Mouse (Mus musculus): ENCODE measurements around the gene Megf8. TPM values are rescaled to one million over a fixed set of nuclear protein-coding genes. Genes with fewer than 3 reads are reported as not detected.

Gene Megf8
- polyA plus RNA-seq (2015; fragmentation: Nextera tagmentation; extraction: Ambion mirVana) = 22.3 and 23.3 TPM in 2 replicates

GRCm38 (mm10) chr7:25316532-25317445 lies at the start of gene Megf8:
TSS of gene Megf8 (plus strand) at chr7:25317164.
- H3K9me3 ChIP-seq = no peaks in the 10 kb centered on the region
- H3K4me3 ChIP-seq = peak within 1 kb of the TSS; percentile 73
- H3K4me1 ChIP-seq = peaks cover 41% of the 10 kb centered on the region
- under 1% methylated on average over 52 of the region's 52 CpGs for WGBS
- peak within 1 kb of the TSS; percentile 88 for H3K27ac ChIP-seq (replicated peaks)
- H3K4me2 ChIP-seq (replicated peaks) = peak within 1 kb of the TSS; percentile 91
- ATAC-seq (replicated peaks) = peak; percentile 98
- no peaks in the 10 kb centered on the region for H3K36me3 ChIP-seq
- peaks cover 33% of the 10 kb centered on the region for H3K27me3 ChIP-seq
- peak within 1 kb of the TSS; percentile 79 for H3K9ac ChIP-seq (replicated peaks)

- WGBS = under 1% methylated on average over 29 of the region's 29 CpGs
- no peaks in the 10 kb centered on the region for H3K27me3 ChIP-seq
- H3K4me2 ChIP-seq (replicated peaks) = peak within 1 kb of the TSS; percentile 68
- peak; percentile 87 for ATAC-seq (replicated peaks)
- no peaks in the 10 kb centered on the region for H3K9me3 ChIP-seq
- peak within 1 kb of the TSS; percentile 65 for H3K4me3 ChIP-seq
- peaks cover 23% of the 10 kb centered on the region for H3K4me1 ChIP-seq
- peak within 1 kb of the TSS; percentile 92 for H3K27ac ChIP-seq (replicated peaks)
- H3K36me3 ChIP-seq = peaks cover 8% of the 10 kb centered on the region; the same call in 1 of the 2 replicates
- peak within 1 kb of the TSS; percentile 69 for H3K9ac ChIP-seq (replicated peaks)
Observed at GRCm38 (mm10) chr7:25267301-25267750, 49.6 kb upstream of the Megf8 start, which contains the start of gene Cic. TSS of gene Cic (plus strand) at chr7:25267704.

DNA sequence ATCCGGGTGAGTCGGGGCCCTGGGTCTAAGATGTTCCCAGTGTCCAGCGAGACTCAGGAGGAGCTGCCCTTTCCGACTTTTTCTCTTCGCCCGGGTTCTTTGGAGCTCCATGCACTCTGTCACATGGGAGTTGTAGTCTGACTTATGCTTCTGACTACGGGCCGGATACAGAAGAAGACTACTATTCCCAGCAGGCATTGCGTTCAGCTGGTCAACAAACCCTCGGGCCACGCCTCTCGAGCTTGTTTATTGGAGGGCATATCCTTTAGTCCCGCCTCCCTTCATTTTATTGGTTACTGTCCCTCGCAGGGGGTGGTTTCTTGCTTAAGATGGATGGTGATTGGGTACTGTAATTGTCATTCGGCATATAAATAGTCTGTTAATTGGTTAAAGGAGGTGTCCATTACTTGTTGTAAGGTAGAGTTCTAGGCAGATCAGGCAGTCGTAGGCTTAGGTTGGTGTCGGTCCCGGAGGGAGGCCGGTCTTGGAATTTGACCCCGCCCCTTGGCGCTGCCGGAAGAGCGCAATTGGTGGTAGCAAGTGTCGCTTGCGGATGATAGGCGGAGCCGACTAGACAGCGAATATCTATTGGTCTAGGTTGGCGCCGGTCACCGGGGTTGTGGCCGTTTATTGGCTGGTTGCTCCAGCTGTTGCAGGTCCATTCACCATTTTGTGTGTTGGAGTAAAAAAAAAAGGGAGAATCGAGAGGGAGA lies 49.1 kb upstream of the Megf8 start:
- Histone ChIP-seq H3K4me2 (replicated peaks) (peak overlapping the region; percentile 68), H3K9ac (replicated peaks) (peak overlapping the region; percentile 69), H3K27ac (replicated peaks) (peak overlapping the region; percentile 92), H3K27me3 (no peaks in the 10 kb centered on the region), H3K4me3 (peak overlapping the region; percentile 65), H3K36me3 (peaks cover 14% of the 10 kb centered on the region), H3K9me3 (no peaks in the 10 kb centered on the region), H3K4me1 (peaks cover 23% of the 10 kb centered on the region)
- under 1% methylated on average over 33 of the region's 33 CpGs for WGBS
- ATAC-seq (replicated peaks) = peak; percentile 97

DNA sequence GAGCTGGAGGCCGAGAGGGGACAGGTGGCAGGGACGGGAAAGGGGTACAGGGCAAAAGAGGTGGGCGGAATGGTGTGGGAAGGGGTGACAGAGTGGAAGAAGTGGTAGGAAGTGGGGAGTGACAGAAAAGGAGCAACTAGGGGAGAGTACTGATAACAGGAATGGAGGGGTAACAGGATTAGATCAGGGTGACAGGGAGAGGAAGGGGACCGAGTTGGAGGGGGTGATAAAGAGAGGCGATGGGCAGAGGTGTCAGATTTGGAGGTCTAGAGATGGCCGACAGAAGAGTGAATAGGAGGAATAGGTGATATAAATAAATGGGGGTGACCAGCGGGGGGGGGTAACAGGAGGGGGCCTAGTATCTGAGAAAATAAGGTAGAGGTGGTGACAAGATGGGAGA lies 48.4 kb upstream of the Megf8 start:
- no peak for ATAC-seq (replicated peaks)
- peak overlapping the region; percentile 78 for H3K27ac ChIP-seq (replicated peaks)
- peaks cover 19% of the 10 kb centered on the region for H3K36me3 ChIP-seq
- peak overlapping the region; percentile 65 for H3K4me3 ChIP-seq
- H3K27me3 ChIP-seq = no peaks in the 10 kb centered on the region
- 2% methylated on average over 7 of the region's 7 CpGs for WGBS
- peaks cover 23% of the 10 kb centered on the region for H3K4me1 ChIP-seq
- peak overlapping the region; percentile 69 for H3K9ac ChIP-seq (replicated peaks)
- H3K9me3 ChIP-seq = no peaks in the 10 kb centered on the region
- H3K4me2 ChIP-seq (replicated peaks) = peak overlapping the region; percentile 68

- Histone ChIP-seq H3K9ac (replicated peaks) (peak overlapping the region; percentile 69), H3K4me1 (peaks cover 25% of the 10 kb centered on the region), H3K4me2 (replicated peaks) (peak overlapping the region; percentile 68), H3K27ac (replicated peaks) (no peak overlapping the region), H3K27me3 (no peaks in the 10 kb centered on the region), H3K9me3 (no peaks in the 10 kb centered on the region), H3K4me3 (peak overlapping the region; percentile 65), H3K36me3 (peaks cover 19% of the 10 kb centered on the region)
- ATAC-seq (replicated peaks) = no peak
- WGBS = 38% methylated on average over 4 of the region's 4 CpGs
Observed at GRCm38 (mm10) chr7:25269029-25269428, 47.9 kb upstream of the Megf8 start.

DNA sequence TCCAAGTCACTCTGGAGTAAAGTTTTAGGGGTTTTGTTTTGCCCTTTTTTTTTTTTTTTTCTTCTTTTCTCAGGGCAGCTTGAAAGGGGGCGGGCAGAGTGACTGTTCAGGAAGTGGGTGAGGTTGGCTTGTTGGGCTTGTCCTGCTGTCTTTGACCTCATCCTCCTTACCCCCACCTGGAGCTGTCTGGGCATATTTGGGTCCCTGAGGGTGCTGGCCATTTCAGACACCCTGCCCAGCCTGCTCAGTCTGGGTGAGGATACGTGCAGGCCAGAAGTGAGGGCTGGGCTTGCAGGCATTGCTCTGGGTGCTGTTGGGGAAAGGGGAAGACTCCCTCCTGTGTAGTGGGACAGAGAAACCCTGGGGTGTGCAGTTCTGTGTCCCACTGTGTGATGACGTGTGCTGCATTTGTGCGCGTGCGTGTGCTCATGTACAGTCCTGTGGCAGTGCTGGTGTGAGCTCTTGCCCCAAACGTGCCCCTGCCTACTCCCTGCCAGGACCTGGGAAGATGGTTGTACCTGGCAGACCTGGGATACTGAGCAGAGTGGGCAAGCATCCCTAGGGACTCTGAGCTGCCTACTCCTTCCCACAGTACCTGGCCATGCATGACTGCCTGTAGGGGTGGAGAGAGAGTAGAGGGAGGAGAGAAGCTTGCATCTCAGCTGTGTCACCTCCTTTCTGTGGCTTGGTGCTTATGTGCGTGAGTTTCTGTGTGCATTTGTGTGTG lies 47.3 kb upstream of the Megf8 start:
- 88% methylated on average over 8 of the region's 8 CpGs for WGBS
- Histone ChIP-seq H3K4me3 (peak overlapping the region; percentile 65), H3K4me1 (peaks cover 32% of the 10 kb centered on the region), H3K9me3 (no peaks in the 10 kb centered on the region), H3K4me2 (replicated peaks) (peak overlapping the region; percentile 68), H3K27ac (replicated peaks) (no peak overlapping the region), H3K36me3 (peaks cover 19% of the 10 kb centered on the region), H3K27me3 (no peaks in the 10 kb centered on the region), H3K9ac (replicated peaks) (peak overlapping the region; percentile 69; the same call in 1 of the 2 replicates)
- ATAC-seq (replicated peaks) = no peak

- peaks cover 39% of the 10 kb centered on the region for H3K4me1 ChIP-seq
- 90% methylated on average over 35 of the region's 35 CpGs for WGBS
- H3K9ac ChIP-seq (replicated peaks) = no peak overlapping the region
- H3K27ac ChIP-seq (replicated peaks) = no peak overlapping the region
- no peak for ATAC-seq (replicated peaks)
- peaks cover 19% of the 10 kb centered on the region for H3K36me3 ChIP-seq
- no peaks in the 10 kb centered on the region for H3K9me3 ChIP-seq
- H3K27me3 ChIP-seq = no peaks in the 10 kb centered on the region
- no peak overlapping the region for H3K4me2 ChIP-seq (replicated peaks)
- H3K4me3 ChIP-seq = no peak overlapping the region
Observed at GRCm38 (mm10) chr7:25270652-25271633, 46.0 kb upstream of the Megf8 start.

DNA sequence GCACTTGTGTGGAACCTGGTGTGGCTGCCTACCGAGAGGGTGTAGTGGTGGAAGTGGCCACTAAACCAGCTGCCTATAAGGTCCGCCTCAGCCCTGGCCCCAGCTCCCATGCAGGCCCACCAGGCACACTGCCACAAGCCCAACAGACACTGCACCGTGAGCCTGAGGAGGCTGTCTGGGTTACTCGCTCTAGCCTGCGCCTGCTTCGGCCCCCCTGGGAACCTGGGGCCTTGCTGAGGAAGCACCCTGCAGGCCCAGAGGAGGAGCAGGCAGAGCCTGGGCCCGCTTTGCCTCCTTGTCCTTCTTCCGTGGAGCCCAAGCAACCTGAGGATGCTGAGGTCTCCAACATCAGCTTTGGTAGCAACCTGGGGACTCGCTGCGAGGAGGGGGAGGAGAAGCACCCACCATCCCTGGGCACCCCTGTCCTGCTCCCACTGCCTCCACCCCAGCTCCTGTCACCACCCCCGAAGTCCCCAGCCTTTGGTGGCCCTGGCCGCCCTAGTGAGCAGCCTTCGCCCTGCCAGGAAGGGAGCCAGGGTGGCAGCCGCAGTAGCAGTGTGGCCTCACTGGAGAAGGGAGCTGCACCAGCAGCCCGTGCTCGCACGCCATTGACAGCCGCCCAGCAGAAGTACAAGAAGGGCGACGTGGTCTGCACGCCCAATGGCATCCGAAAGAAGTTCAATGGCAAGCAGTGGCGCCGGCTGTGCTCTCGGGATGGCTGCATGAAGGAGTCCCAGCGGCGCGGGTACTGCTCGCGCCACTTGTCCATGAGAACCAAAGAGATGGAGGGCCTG lies 45.1 kb upstream of the Megf8 start:
- Histone ChIP-seq H3K4me3 (no peak overlapping the region), H3K36me3 (peaks cover 19% of the 10 kb centered on the region), H3K4me1 (peaks cover 46% of the 10 kb centered on the region), H3K4me2 (replicated peaks) (no peak overlapping the region), H3K27me3 (no peaks in the 10 kb centered on the region), H3K9ac (replicated peaks) (no peak overlapping the region), H3K9me3 (no peaks in the 10 kb centered on the region), H3K27ac (replicated peaks) (no peak overlapping the region)
- 90% methylated on average over 30 of the region's 30 CpGs for WGBS
- ATAC-seq (replicated peaks) = no peak

DNA sequence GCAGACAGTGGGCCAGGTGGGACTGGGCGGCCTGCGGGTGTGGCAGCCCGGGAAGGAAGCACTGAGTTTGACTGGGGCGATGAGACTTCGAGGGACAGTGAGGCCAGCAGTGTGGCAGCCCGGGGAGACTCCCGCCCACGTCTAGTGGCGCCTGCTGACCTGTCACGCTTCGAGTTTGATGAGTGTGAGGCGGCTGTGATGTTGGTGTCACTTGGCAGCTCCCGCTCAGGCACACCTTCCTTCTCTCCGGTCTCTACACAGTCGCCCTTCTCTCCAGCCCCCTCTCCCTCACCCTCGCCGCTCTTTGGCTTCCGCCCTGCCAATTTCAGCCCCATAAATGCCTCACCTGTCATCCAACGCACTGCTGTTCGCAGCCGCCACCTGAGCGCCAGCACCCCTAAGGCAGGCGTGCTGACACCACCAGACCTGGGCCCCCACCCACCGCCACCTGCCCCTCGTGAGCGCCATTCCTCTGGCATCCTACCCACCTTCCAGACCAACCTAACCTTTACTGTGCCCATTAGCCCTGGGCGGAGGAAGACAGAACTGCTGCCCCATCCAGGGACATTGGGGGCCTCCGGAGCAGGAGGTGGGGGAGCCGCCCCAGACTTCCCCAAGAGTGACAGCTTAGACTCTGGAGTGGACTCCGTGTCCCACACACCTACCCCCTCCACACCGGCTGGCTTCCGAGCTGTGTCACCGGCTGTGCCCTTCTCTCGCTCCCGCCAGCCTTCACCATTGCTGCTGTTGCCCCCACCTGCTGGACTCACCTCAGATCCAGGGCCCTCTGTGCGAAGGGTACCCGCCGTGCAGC lies 44.3 kb upstream of the Megf8 start:
- H3K27ac ChIP-seq (replicated peaks) = no peak overlapping the region
- H3K27me3 ChIP-seq = no peaks in the 10 kb centered on the region
- H3K4me3 ChIP-seq = no peak overlapping the region
- no peaks in the 10 kb centered on the region for H3K9me3 ChIP-seq
- no peak overlapping the region for H3K9ac ChIP-seq (replicated peaks)
- ATAC-seq (replicated peaks) = no peak
- H3K4me1 ChIP-seq = peaks cover 47% of the 10 kb centered on the region
- H3K36me3 ChIP-seq = peaks cover 19% of the 10 kb centered on the region
- WGBS = 90% methylated on average over 38 of the region's 38 CpGs
- no peak overlapping the region for H3K4me2 ChIP-seq (replicated peaks)
